Mouse (Mus musculus): ENCODE results near the gene Afdn.
"Not testable (repeated sequence)": the region's sequence is repeated elsewhere in the genome, so short reads cannot be mapped to it uniquely, and the experiment has no call there.

The Afdn gene

GRCm38 (mm10) chr17:13781948-13782347 is 21.6 kb downstream of the Afdn start:
- DNase-seq, result no peak

GRCm38 (mm10) chr17:13783469-13783868 is 23.1 kb downstream of the Afdn start:
- DNase-seq, result no peak

- DNase-seq, result not testable (repeated sequence)
Measured at GRCm38 (mm10) chr17:13790033-13790432, 29.7 kb downstream of the Afdn start.

- DNase-seq, result no peak
Measured at GRCm38 (mm10) chr17:13797691-13798090, 37.4 kb downstream of the Afdn start.

GRCm38 (mm10) chr17:13802836-13803408 is 42.6 kb downstream of the Afdn start:
- DNase-seq, result no peak

- DNase-seq, result no peak
Measured at GRCm38 (mm10) chr17:13806016-13806415, 45.7 kb downstream of the Afdn start.

GRCm38 (mm10) chr17:13817789-13818188 is 57.5 kb downstream of the Afdn start:
- no peak for DNase-seq

- DNase-seq, result no peak
Measured at GRCm38 (mm10) chr17:13819342-13819741, 59.0 kb downstream of the Afdn start.

GRCm38 (mm10) chr17:13820676-13821075 is 60.3 kb downstream of the Afdn start:
- DNase-seq, result no peak

GRCm38 (mm10) chr17:13825421-13825820 is 65.1 kb downstream of the Afdn start:
- DNase-seq, result no peak

- no peak for DNase-seq
Measured at GRCm38 (mm10) chr17:13830234-13830633, 69.9 kb downstream of the Afdn start.

- peak; percentile 84 for DNase-seq
Measured at GRCm38 (mm10) chr17:13830636-13831341, 70.5 kb downstream of the Afdn start.

- peak; percentile 71 for DNase-seq
Measured at GRCm38 (mm10) chr17:13835876-13836275, 75.5 kb downstream of the Afdn start.

GRCm38 (mm10) chr17:13850175-13850574 is 89.8 kb downstream of the Afdn start:
- DNase-seq, result peak; percentile 66

- DNase-seq, result not testable (repeated sequence)
Measured at GRCm38 (mm10) chr17:13853883-13854282, 93.5 kb downstream of the Afdn start.

GRCm38 (mm10) chr17:13855396-13855795 is 95.1 kb downstream of the Afdn start:
- peak; percentile 23 for DNase-seq

- no peak for DNase-seq
Measured at GRCm38 (mm10) chr17:13856429-13857090, 96.2 kb downstream of the Afdn start.

GRCm38 (mm10) chr17:13865340-13865739 is 105.0 kb downstream of the Afdn start:
- DNase-seq, result no peak

GRCm38 (mm10) chr17:13866951-13867351 is 106.6 kb downstream of the Afdn start:
- peak; percentile 50 for DNase-seq

- peak; percentile 81 for DNase-seq
Measured at GRCm38 (mm10) chr17:13867475-13867874, 107.1 kb downstream of the Afdn start.

GRCm38 (mm10) chr17:13870236-13870635 is 109.9 kb downstream of the Afdn start:
- DNase-seq, result no peak

GRCm38 (mm10) chr17:13874245-13874644 is 113.9 kb downstream of the Afdn start:
- peak; percentile 38 for DNase-seq

- no peak for DNase-seq
Measured at GRCm38 (mm10) chr17:13877460-13877859, 117.1 kb downstream of the Afdn start.

GRCm38 (mm10) chr17:13879731-13880130 is 119.4 kb downstream of the Afdn start:
- DNase-seq, result peak; percentile 83
